Mouse (Mus musculus): ENCODE data around the gene Prickle2. TPM values are rescaled to one million over a fixed set of nuclear protein-coding genes. Genes with fewer than 3 reads are reported as not detected.
A peak's percentile ranks its signal among the peaks of the same experiment; 100 is the strongest.

The Prickle2 gene
- polyA plus RNA-seq, 1 experiment from 2014 or later = 8.3 TPM

DNA sequence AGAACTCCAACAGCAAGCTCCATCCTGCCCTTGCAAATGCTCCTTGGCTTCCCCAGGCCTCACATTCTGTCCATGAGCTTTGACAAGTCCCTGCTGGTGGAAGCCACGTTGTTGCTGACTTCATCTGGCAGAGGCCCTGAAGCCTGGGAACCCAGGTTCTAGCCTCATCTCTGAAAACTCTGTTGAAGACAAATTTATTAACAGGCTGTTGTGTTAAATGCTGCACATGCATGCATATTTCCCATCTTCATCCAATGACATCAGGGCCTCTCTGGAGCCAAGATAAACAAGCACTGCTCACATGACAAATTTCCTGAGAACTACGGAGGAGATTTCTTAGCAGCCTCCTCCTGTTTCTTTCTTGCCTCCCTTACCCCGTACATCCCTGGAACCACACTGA lies 259.3 kb downstream of the Prickle2 start:
- H3K27ac ChIP-seq (ENCODE audit: low read length) = peak overlapping the region; percentile 36; the same call in 1 of the 2 replicates

DNA sequence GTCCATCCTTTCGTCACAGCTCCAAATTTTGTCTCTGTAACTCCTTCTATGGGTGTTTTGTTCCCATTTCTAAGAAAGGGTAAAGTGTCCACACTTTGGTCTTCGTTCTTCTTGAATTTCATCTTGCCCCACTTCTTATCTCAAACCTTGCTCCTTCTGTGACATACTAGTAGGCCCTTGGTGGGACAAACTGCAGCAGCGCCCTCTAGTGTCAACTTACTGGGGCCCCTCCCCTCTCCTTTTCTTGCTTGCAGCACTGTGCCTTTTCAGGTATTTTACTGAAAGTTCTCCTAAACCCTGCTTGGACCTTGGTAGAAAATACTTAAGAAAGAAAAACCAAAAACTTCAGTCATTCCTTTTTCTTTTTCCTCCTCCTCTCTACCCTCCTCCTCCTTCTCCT lies 264.8 kb downstream of the Prickle2 start:
- no peaks in the 10 kb centered on the region for H3K4me1 ChIP-seq (replicated peaks; ENCODE audit: control insufficient read depth, insufficient read depth, low read length)
- WGBS = 42% methylated on average over 2 of the region's 3 CpGs
- no peak for ATAC-seq (ENCODE audit: low read depth)

More for the DNA sequence above, 259.3 kb downstream of the Prickle2 start:
- no peaks in the 10 kb centered on the region for H3K9me3 ChIP-seq (ENCODE audit: control insufficient read depth, low read length)
- H3K4me3 ChIP-seq (ENCODE audit: low read length) = no peak overlapping the region
- peak; percentile 64 for ATAC-seq (ENCODE audit: low read depth)
- peaks cover 6% of the 10 kb centered on the region; the same call in 1 of the 2 replicates for H3K4me1 ChIP-seq (replicated peaks; ENCODE audit: control insufficient read depth, insufficient read depth, low read length)
- no peak overlapping the region for H3K9ac ChIP-seq (ENCODE audit: low read length)
- H3K4me2 ChIP-seq (ENCODE audit: low read depth, low read length) = no peak overlapping the region
- H3K27me3 ChIP-seq (ENCODE audit: control insufficient read depth, insufficient read depth, low read depth, low read length) = no peaks in the 10 kb centered on the region
- H3K36me3 ChIP-seq (ENCODE audit: control insufficient read depth, insufficient read depth, low read length) = no peaks in the 10 kb centered on the region
- WGBS = 34% methylated on average over 3 of the region's 3 CpGs

DNA sequence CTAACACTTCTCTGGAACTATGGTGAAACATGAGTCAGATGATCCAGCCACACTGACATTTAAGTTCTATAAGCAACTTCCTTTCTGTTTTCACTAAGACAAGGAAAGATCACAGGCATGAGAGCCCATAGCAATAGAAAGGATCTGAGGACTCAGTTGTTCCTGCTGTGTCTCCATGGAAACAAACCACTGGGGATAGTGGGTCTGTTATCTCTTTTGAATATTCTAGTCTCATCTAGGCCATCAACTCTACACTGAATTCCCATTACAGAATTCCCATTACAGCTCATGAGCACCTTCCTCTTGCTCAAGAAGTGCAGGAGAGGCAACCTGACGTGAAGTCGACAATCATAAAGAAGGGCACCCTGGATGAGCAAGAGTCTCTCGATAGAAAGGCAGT lies 265.7 kb downstream of the Prickle2 start:
- Histone ChIP-seq H3K27ac (ENCODE audit: low read length) (no peak overlapping the region), H3K36me3 (ENCODE audit: control insufficient read depth, insufficient read depth, low read length) (no peaks in the 10 kb centered on the region), H3K9me3 (ENCODE audit: control insufficient read depth, low read length) (no peaks in the 10 kb centered on the region), H3K9ac (ENCODE audit: low read length) (no peak overlapping the region), H3K27me3 (ENCODE audit: control insufficient read depth, insufficient read depth, low read depth, low read length) (no peaks in the 10 kb centered on the region), H3K4me1 (replicated peaks; ENCODE audit: control insufficient read depth, insufficient read depth, low read length) (no peaks in the 10 kb centered on the region), H3K4me3 (ENCODE audit: low read length) (no peak overlapping the region), H3K4me2 (ENCODE audit: low read depth, low read length) (no peak overlapping the region)
- no peak for ATAC-seq (ENCODE audit: low read depth)
- WGBS = 91% methylated on average over 3 of the region's 3 CpGs

More for the DNA sequence above, 264.8 kb downstream of the Prickle2 start:
- Histone ChIP-seq H3K4me2 (ENCODE audit: low read depth, low read length) (no peak overlapping the region), H3K27ac (ENCODE audit: low read length) (no peak overlapping the region), H3K27me3 (ENCODE audit: control insufficient read depth, insufficient read depth, low read depth, low read length) (no peaks in the 10 kb centered on the region), H3K4me3 (ENCODE audit: low read length) (no peak overlapping the region), H3K9ac (ENCODE audit: low read length) (no peak overlapping the region), H3K9me3 (ENCODE audit: control insufficient read depth, low read length) (no peaks in the 10 kb centered on the region), H3K36me3 (ENCODE audit: control insufficient read depth, insufficient read depth, low read length) (no peaks in the 10 kb centered on the region)

DNA sequence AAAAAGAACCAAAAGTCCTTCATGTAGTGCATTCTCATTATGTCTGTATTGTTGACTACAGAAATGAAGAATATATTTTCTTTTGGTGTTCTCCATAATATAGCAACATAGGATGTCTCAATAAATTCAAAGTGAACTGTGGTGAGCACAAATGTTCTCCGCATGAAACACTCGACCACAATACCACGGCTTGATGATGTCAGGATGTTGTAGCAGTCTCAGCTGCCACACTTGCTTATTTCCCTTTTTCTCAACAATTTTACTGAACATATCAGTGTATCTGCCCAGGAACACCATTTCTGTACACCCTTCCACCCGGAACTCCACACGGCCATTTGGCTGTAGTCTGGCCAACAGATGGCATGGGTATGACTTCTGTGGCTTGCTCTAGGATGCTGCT lies 273.8 kb downstream of the Prickle2 start:
- Histone ChIP-seq H3K36me3 (ENCODE audit: control insufficient read depth, insufficient read depth, low read length) (no peaks in the 10 kb centered on the region), H3K4me1 (replicated peaks; ENCODE audit: control insufficient read depth, insufficient read depth, low read length) (no peaks in the 10 kb centered on the region), H3K9ac (ENCODE audit: low read length) (no peak overlapping the region), H3K9me3 (ENCODE audit: control insufficient read depth, low read length) (no peaks in the 10 kb centered on the region), H3K27me3 (ENCODE audit: control insufficient read depth, insufficient read depth, low read depth, low read length) (no peaks in the 10 kb centered on the region), H3K27ac (ENCODE audit: low read length) (no peak overlapping the region), H3K4me3 (ENCODE audit: low read length) (no peak overlapping the region), H3K4me2 (ENCODE audit: low read depth, low read length) (no peak overlapping the region)
- 83% methylated on average over 5 of the region's 5 CpGs for WGBS
- no peak for ATAC-seq (ENCODE audit: low read depth)

DNA sequence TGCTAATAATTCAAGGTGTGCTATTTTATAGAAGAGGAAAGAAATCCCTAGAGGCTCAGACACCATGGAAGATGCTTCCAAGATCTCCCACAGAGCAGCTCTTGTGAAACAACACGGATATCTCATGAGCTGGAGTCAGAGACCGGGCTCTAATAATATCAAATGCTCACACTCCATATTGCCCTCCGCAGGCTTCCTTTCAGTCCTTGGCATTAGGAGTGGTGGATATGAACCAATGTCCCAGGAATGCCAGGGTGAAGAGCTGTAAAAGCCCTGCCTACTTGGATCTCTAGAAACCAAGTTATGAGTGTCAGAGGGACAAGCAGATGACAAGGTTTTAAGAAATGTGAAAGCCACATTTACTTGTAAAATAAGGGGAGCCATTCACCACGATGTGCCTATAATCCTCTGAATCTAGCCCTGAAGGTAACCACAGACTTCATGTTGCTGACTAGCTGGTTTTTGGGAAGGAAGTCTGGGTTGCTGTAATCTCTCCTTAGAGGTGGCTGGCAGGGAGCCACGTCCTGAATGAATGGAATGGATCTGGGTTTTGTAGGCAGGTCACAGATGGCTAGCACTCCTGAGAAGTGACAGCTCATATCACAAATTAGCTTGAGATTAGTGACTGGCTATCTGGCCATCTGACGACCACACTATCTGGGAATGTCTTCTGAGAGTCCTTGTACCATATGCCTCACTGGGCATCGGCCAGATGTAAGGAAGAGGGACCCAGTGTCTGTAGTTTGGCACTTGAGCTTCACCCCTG lies 278.4 kb downstream of the Prickle2 start:
- Histone ChIP-seq H3K27me3 (ENCODE audit: control insufficient read depth, insufficient read depth, low read depth, low read length) (no peaks in the 10 kb centered on the region), H3K4me1 (replicated peaks; ENCODE audit: control insufficient read depth, insufficient read depth, low read length) (peaks cover 5% of the 10 kb centered on the region), H3K4me3 (ENCODE audit: low read length) (no peak overlapping the region), H3K36me3 (ENCODE audit: control insufficient read depth, insufficient read depth, low read length) (no peaks in the 10 kb centered on the region), H3K4me2 (ENCODE audit: low read depth, low read length) (no peak overlapping the region), H3K27ac (ENCODE audit: low read length) (no peak overlapping the region), H3K9ac (ENCODE audit: low read length) (no peak overlapping the region), H3K9me3 (ENCODE audit: control insufficient read depth, low read length) (no peaks in the 10 kb centered on the region)
- 62% methylated on average over 7 of the region's 7 CpGs for WGBS
- ATAC-seq (ENCODE audit: low read depth) = no peak

DNA sequence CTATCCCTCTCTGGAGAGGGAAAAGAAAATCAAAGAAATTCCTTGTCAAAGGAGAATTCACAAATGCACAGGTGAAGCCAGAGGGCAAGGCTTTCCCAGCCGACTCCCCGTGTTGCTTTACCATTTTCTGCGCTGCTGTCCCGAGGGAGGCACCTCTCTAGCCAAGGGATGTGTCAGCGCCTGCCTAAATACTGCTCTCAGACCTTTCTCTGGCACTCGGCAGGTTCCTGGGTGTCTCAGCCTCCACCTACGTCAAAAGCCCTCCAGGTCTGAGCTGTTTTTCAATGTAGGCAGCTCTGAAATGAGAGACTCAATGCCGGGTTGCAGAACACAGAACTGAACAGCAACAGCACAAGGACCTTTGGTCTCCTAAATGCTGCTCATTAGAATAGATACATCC lies 280.1 kb downstream of the Prickle2 start:
- Histone ChIP-seq H3K4me2 (ENCODE audit: low read depth, low read length) (no peak overlapping the region), H3K4me3 (ENCODE audit: low read length) (no peak overlapping the region), H3K27ac (ENCODE audit: low read length) (no peak overlapping the region), H3K36me3 (ENCODE audit: control insufficient read depth, insufficient read depth, low read length) (no peaks in the 10 kb centered on the region), H3K27me3 (ENCODE audit: control insufficient read depth, insufficient read depth, low read depth, low read length) (no peaks in the 10 kb centered on the region), H3K9ac (ENCODE audit: low read length) (no peak overlapping the region), H3K4me1 (replicated peaks; ENCODE audit: control insufficient read depth, insufficient read depth, low read length) (peaks cover 5% of the 10 kb centered on the region), H3K9me3 (ENCODE audit: control insufficient read depth, low read length) (no peaks in the 10 kb centered on the region)
- no peak for ATAC-seq (ENCODE audit: low read depth)
- 74% methylated on average over 8 of the region's 8 CpGs for WGBS

DNA sequence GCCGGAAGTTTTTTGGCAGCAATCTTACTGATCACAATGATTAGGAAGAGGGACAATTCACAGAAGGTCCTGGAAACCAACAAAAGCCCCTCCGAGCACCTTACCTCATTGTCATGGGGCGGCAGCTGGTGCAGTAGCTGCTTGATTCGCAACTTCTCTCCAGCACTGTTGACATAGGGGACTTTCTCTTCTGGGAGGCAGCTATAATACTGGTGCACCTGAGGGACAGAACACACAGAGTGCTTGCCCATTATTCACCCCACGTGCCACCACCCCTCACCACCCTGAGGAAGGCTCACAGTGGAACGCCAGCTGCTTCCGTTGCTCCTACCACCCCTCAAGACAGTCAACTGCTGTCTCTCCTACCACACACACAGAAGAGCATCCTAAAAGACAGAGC lies 280.5 kb downstream of the Prickle2 start:
- Histone ChIP-seq H3K4me3 (ENCODE audit: low read length) (no peak overlapping the region), H3K4me2 (ENCODE audit: low read depth, low read length) (no peak overlapping the region), H3K9me3 (ENCODE audit: control insufficient read depth, low read length) (no peaks in the 10 kb centered on the region), H3K9ac (ENCODE audit: low read length) (no peak overlapping the region), H3K27ac (ENCODE audit: low read length) (no peak overlapping the region), H3K27me3 (ENCODE audit: control insufficient read depth, insufficient read depth, low read depth, low read length) (no peaks in the 10 kb centered on the region), H3K4me1 (replicated peaks; ENCODE audit: control insufficient read depth, insufficient read depth, low read length) (peaks cover 5% of the 10 kb centered on the region), H3K36me3 (ENCODE audit: control insufficient read depth, insufficient read depth, low read length) (no peaks in the 10 kb centered on the region)
- 67% methylated on average over 7 of the region's 7 CpGs for WGBS
- ATAC-seq (ENCODE audit: low read depth) = no peak

DNA sequence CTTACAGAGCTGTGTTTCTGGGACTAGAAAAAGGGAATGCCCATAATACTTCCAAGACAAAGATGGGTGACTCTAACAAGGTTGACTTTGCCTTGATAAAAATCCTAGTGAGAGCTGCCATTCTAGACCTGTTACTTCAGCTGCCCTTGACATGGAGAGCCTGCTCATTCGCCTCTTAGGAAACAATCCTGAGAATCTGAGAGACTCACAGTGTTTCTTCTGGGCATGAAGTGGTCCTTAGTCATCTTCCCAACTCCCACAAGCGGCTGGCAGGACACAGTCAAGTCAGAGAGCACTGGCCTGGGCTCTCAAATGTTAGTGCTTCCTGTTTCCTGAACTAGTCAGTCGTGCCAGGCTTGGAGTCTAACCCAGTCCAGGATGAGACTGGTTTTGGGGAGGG lies 281.0 kb downstream of the Prickle2 start:
- Histone ChIP-seq H3K36me3 (ENCODE audit: control insufficient read depth, insufficient read depth, low read length) (no peaks in the 10 kb centered on the region), H3K27ac (ENCODE audit: low read length) (no peak overlapping the region), H3K4me1 (replicated peaks; ENCODE audit: control insufficient read depth, insufficient read depth, low read length) (peaks cover 5% of the 10 kb centered on the region), H3K27me3 (ENCODE audit: control insufficient read depth, insufficient read depth, low read depth, low read length) (no peaks in the 10 kb centered on the region), H3K9me3 (ENCODE audit: control insufficient read depth, low read length) (no peaks in the 10 kb centered on the region), H3K4me2 (ENCODE audit: low read depth, low read length) (no peak overlapping the region), H3K4me3 (ENCODE audit: low read length) (no peak overlapping the region), H3K9ac (ENCODE audit: low read length) (no peak overlapping the region)
- WGBS = 35% methylated on average over 3 of the region's 3 CpGs
- ATAC-seq (ENCODE audit: low read depth) = peak; percentile 36; the same call in 1 of the 2 replicates

DNA sequence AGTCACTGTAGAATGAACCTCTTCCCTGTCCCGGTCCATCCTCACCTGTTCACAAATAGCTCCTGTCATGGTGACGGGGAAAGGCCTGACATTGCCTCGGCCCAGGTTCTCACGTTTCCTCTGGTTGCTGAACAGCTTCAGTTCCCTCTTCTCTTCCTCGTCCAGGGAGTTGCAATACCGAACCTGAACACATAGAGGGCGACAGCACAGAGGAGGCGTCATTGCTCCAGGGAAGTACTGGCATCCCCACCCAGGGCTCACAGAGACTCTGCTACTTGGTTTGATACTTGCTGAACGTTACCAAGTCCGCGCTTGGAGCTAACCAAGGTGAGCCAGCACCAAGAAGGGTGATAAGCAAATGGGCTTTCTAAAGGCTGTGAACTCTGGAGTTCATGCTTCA lies 283.7 kb downstream of the Prickle2 start:
- 45% methylated on average over 11 of the region's 11 CpGs for WGBS

More for the DNA sequence above, 283.7 kb downstream of the Prickle2 start:
- Histone ChIP-seq H3K9ac (ENCODE audit: low read length) (no peak overlapping the region), H3K4me3 (ENCODE audit: low read length) (no peak overlapping the region), H3K36me3 (ENCODE audit: control insufficient read depth, insufficient read depth, low read length) (no peaks in the 10 kb centered on the region), H3K27me3 (ENCODE audit: control insufficient read depth, insufficient read depth, low read depth, low read length) (no peaks in the 10 kb centered on the region), H3K4me2 (ENCODE audit: low read depth, low read length) (no peak overlapping the region), H3K4me1 (replicated peaks; ENCODE audit: control insufficient read depth, insufficient read depth, low read length) (peaks cover 5% of the 10 kb centered on the region), H3K27ac (ENCODE audit: low read length) (no peak overlapping the region), H3K9me3 (ENCODE audit: control insufficient read depth, low read length) (no peaks in the 10 kb centered on the region)
- ATAC-seq (ENCODE audit: low read depth) = no peak
